Mouse (Mus musculus) heart, adult 2 months (tissue): ENCODE results near the gene Adprhl1. TPM values are rescaled to one million over a fixed set of nuclear protein-coding genes. Genes with fewer than 3 reads are reported as not detected.
A peak's percentile ranks its signal among the peaks of the same experiment; 100 is the strongest.

ENCODE experiments used
- DNase-seq, 2 experiments: peaks; one replicate each; pipeline ENCODE4 v3.0.0; 2021
- H3K27ac ChIP-seq: fragments of 200-600 bp; 2 replicates; pipeline ENCODE4 v1.8.1; 2022
- H3K27me3 ChIP-seq: fragments of 200-500 bp; 2 replicates; pipeline ENCODE4 v1.6.1; 2012; ENCODE audit warnings: mild to moderate bottlenecking, low read length, inconsistent platforms, mixed read lengths; ENCODE audit not compliant: control insufficient read depth, insufficient read depth
- H3K36me3 ChIP-seq: fragments of 200-500 bp; 2 replicates; pipeline ENCODE4 v1.6.1; 2012; ENCODE audit warnings: low read length, inconsistent platforms; ENCODE audit not compliant: control insufficient read depth, insufficient read depth
- H3K4me1 ChIP-seq: fragments of 200-500 bp; 2 replicates; pipeline ENCODE4 v1.6.1; 2011; ENCODE audit warnings: low read length; ENCODE audit not compliant: control insufficient read depth, insufficient read depth
- H3K4me3 ChIP-seq: fragments of 200-600 bp; 2 replicates; pipeline ENCODE4 v1.8.1; 2022
- H3K79me2 ChIP-seq: fragments of 200-500 bp; replicated peaks from 2 replicates; pipeline ENCODE4 v1.6.1; 2012; ENCODE audit warnings: mild to moderate bottlenecking, inconsistent platforms, low read length, moderate library complexity, mixed read lengths; ENCODE audit not compliant: control insufficient read depth, insufficient read depth
- H3K9ac ChIP-seq: fragments of 200-500 bp; 2 replicates; pipeline ENCODE4 v1.6.1; 2012; ENCODE audit warnings: low read depth, mild to moderate bottlenecking, control low read depth, inconsistent platforms, low read length, mixed read lengths
- CTCF ChIP-seq: fragments of 200-600 bp; IDR thresholded peaks from 2 replicates; pipeline ENCODE4 v1.8.1; 2022; ENCODE audit warnings: antibody characterized with exemption, mild to moderate bottlenecking, moderate library complexity
- EP300 ChIP-seq: fragments of 200-500 bp; IDR thresholded peaks from 2 replicates; pipeline ENCODE4 v1.6.1; 2011; ENCODE audit warnings: low read depth, low read length, control low read depth; ENCODE audit not compliant: insufficient read depth
- POLR2A ChIP-seq: fragments of 200-500 bp; IDR thresholded peaks from 2 replicates; pipeline ENCODE4 v1.6.1; 2011; ENCODE audit warnings: mild to moderate bottlenecking, low read depth, low read length, control low read depth; ENCODE audit not compliant: insufficient read depth
- WGBS: fragments of 180-500 bp; shearing (Covaris S2); methylation state at CpG from one replicate; pipeline ENCODE4 v1.1.7; 2018; 5-methylcytosine and 5-hydroxymethylcytosine counted together
- intact Hi-C: fragments of 180-260 bp; cut with DNase I; formaldehyde crosslinking; loops from one replicate; pipeline ENCODE4 v1.15.1; 2025
- polyA plus RNA-seq: library from polyadenylated mRNA; depleted of rRNA; stranded (reverse); fragments of >200 nt; gene quantifications from 2 replicates; pipeline ENCODE4 v1.2.3, GENCODE M21; 2012
- total RNA-seq, 2 experiments: library from RNA; stranded (reverse); gene quantifications; 2 replicates each; pipeline ENCODE4 v1.2.3; 2021

Adprhl1 gene
- total and polyA plus RNA-seq, 3 experiments, result 371 to 599 (median 587) TPM

DNA sequence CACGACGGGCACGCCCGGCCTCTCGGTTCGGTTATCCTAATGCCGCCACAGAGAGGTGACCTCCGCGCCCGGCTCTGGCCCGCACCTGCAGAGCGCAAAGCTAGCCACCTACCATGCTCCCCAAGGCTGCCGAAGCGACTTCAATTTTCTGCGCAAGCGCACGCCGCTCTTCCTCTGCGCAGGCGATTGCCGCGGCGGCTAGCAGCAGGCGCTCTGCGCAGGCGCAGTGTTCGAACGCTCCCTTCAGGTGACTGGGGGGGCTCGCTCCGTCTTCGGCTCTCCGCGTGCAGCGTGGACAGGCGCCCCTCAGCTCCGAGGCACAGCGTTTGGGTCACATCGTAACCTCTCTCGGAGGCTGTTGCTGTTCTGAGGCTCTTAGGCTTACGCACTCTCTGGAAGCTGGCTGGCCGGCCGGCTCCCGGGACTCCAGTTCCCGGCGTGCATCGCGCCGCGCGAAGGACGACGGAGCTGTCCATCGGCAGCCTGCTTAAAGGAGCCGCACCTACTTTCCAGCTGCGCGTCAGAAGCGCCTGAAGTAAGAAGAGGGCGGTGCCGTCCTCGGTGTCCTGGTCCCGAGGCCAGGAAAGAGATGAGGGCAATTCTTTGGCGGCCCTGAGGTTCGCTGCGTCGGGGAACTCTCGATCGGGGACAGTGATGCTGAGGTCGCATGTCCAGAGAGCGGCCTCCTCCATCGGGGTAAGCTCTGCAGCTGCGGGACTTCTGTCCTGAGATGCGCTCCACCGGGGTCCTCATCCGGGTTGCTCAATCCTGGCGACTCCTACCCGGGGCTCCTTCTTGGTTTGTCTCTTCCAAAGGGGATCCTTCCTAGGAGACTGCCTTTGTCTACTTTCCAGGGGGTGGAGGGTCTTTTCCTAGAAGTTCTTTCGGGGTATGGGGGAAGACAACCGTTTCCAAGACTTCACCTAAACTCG, 34.0 kb upstream of the Adprhl1 start, which contains the start of the genes Dcun1d2 and Tmco3:
TSS of gene Dcun1d2 (minus strand) at position 440 of the 932 bp plus-strand sequence.
TSS of gene Tmco3 (plus strand) at position 499 of the 932 bp plus-strand sequence.
- Histone ChIP-seq H3K36me3 (no peaks in the 10 kb centered on the region), H3K79me2 (no peaks in the 10 kb centered on the region), H3K9ac (peak within 1 kb of the TSS; percentile 82), H3K4me3 (peak within 1 kb of the TSS; percentile 75), H3K27ac (peak within 1 kb of the TSS; percentile 100), H3K4me1 (peaks cover 3% of the 10 kb centered on the region), H3K27me3 (no peaks in the 10 kb centered on the region)
- TF ChIP-seq CTCF (no peak), POLR2A (peak; percentile 68), EP300 (no peak)
- WGBS, result under 1% methylated on average over 79 of the region's 79 CpGs
- DNase-seq, result peak; percentile 97 to 98
- intact Hi-C loops, result loop anchor here (2.0 to 10.0 kb wide), 3 partner anchors 131 to 613 kb away; partner anchors contain the start of genes Atp11a, Lamp1 and Tubgcp3

DNA sequence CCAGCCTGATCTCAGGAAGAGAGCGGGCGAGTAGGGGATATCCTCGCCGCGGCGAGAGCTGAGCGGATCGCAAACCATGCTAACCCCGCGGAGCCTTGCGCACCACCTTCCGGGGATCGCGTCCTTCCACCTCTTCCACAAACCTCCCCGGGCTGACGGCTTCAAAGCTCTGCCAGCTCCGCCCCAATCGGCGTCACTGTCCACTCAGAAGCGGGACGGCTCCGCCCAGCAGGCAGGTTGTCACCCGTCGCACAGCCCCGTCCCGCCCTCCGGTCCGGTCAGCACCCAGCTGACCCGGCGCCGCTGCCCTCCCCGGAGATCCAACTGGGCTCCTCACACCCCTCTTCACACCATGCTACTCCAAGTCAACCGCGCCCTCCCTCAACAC, 33.3 kb upstream of the Adprhl1 start:
- H3K27me3 ChIP-seq, result no peaks in the 10 kb centered on the region
- intact Hi-C loops, result loop anchor here (5.0 to 10.0 kb wide), 2 partner anchors 130 to 612 kb away; partner anchors contain the start of genes Lamp1 and Tubgcp3
- H3K9ac ChIP-seq, result peak overlapping the region; percentile 75
- H3K36me3 ChIP-seq, result no peaks in the 10 kb centered on the region
- H3K79me2 ChIP-seq, result no peaks in the 10 kb centered on the region
- H3K27ac ChIP-seq, result peak overlapping the region; percentile 100
- WGBS, result under 1% methylated on average over 34 of the region's 34 CpGs
- peak overlapping the region; percentile 75 for H3K4me3 ChIP-seq
- H3K4me1 ChIP-seq, result peaks cover 3% of the 10 kb centered on the region
- TF ChIP-seq POLR2A (no peak; the same call in 1 of the 2 replicates), CTCF (no peak), EP300 (no peak)
- peak; percentile 91 to 94 for DNase-seq

- Histone ChIP-seq H3K4me3 (no peak overlapping the region), H3K36me3 (no peaks in the 10 kb centered on the region), H3K27me3 (no peaks in the 10 kb centered on the region), H3K27ac (no peak overlapping the region), H3K4me1 (peaks cover 2% of the 10 kb centered on the region; the same call in 1 of the 2 replicates), H3K79me2 (no peaks in the 10 kb centered on the region), H3K9ac (no peak overlapping the region)
- WGBS, result 55% methylated on average over 1 of the region's 1 CpGs
- no peak for DNase-seq
- intact Hi-C loops, result loop anchor here (10.0 kb wide), 1 partner anchor 608 kb away; the partner anchor contains the start of gene Tubgcp3
- TF ChIP-seq EP300 (no peak), CTCF (peak; percentile 57), POLR2A (no peak)
Measured at GRCm38 (mm10) chr8:13283200-13283599, 29.2 kb upstream of the Adprhl1 start.

DNA sequence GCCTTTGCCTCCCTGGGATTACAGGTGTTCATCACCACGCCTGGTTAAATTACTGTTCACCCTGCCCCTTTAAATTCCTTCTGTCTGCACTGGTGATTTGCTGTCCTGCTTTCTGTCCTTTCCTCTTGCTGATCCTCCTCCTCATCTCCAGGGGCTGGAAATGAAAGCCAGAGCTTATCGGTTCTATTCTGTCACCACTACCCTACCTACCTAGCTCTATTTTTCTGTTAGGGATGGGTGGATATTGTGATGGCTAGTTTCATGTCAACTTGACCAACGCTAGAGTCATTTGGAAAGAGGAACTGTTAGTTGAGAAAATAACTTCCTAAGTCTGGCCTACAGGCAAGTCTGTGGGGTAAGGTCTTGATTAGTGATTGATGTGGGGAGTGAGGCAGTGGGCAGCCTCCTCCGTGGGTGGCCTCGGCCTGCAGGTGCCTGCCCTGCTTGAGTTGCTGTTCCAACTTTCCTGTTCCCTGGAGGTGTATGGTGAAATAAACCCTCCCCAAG, 23.0 kb upstream of the Adprhl1 start:
- no peak overlapping the region for H3K4me3 ChIP-seq
- H3K4me1 ChIP-seq, result no peaks in the 10 kb centered on the region
- 91% methylated on average over 5 of the region's 5 CpGs for WGBS
- H3K9ac ChIP-seq, result no peak overlapping the region
- no peak for DNase-seq
- no peaks in the 10 kb centered on the region for H3K27me3 ChIP-seq
- H3K79me2 ChIP-seq, result no peaks in the 10 kb centered on the region
- no peaks in the 10 kb centered on the region for H3K36me3 ChIP-seq
- no peak overlapping the region for H3K27ac ChIP-seq
- no peak for TF ChIP-seq EP300
- no peak for TF ChIP-seq CTCF
- TF ChIP-seq POLR2A, result no peak
- intact Hi-C loops, result no loop called here

- no peak for DNase-seq
- WGBS, result 92% methylated on average over 5 of the region's 5 CpGs
- intact Hi-C loops, result no loop called here
- no peaks in the 10 kb centered on the region for H3K36me3 ChIP-seq
- H3K9ac ChIP-seq, result no peak overlapping the region
- no peaks in the 10 kb centered on the region for H3K4me1 ChIP-seq
- no peak for TF ChIP-seq EP300
- TF ChIP-seq CTCF, result no peak
- TF ChIP-seq POLR2A, result no peak
- H3K4me3 ChIP-seq, result no peak overlapping the region
- no peak overlapping the region for H3K27ac ChIP-seq
- H3K27me3 ChIP-seq, result no peaks in the 10 kb centered on the region
- H3K79me2 ChIP-seq, result no peaks in the 10 kb centered on the region
Measured at GRCm38 (mm10) chr8:13272834-13273233, 18.9 kb upstream of the Adprhl1 start.

DNA sequence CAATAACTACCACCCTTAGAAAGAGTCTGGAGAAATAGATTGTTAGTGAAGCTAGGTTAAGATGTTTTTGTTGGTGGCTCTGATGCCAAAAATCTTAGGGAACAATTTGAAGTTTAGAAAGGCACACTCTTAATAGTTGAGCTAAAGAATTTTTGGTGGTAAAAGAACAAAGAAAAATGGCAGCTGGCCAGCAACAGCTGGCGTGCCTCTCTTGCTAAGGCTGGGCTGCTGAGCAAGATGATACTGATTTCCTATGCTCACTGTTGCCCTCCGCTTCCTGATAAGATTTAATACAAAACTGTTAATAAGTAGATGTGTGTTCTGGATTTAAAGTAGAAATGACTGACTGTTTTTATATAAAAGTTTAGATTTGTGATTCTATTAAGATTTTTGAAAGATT, 13.6 kb upstream of the Adprhl1 start:
- WGBS, result 56% methylated on average over 2 of the region's 2 CpGs
- TF ChIP-seq POLR2A, result no peak
- TF ChIP-seq EP300, result no peak
- TF ChIP-seq CTCF, result no peak
- intact Hi-C loops, result no loop called here
- Histone ChIP-seq H3K27me3 (no peaks in the 10 kb centered on the region; the same call in 1 of the 2 replicates), H3K79me2 (no peaks in the 10 kb centered on the region), H3K4me1 (no peaks in the 10 kb centered on the region), H3K9ac (no peak overlapping the region), H3K27ac (no peak overlapping the region), H3K36me3 (no peaks in the 10 kb centered on the region), H3K4me3 (no peak overlapping the region)
- no peak for DNase-seq
